Comparison of ENCODE assay signal across 24 mouse cellular contexts in genomic region chr4:103006266-103006665, GRCm38 (mm10). TPM values are rescaled to one million over a fixed set of nuclear protein-coding genes. Genes with fewer than 3 reads are reported as not detected.
DNase-seq lines count a peak whose midpoint lies in the region; ATAC-seq and TF ChIP-seq lines count a peak whose summit lies in the region.
"Had no signal": no experiment of that assay in that cellular context is flagged by ENCODE, and none has a peak within 500 bp of the region (broad histone marks: within the 10 kb centered on the region; RNA-seq: fewer than 3 reads in every experiment).

No protein-coding gene starts in this region.

- no peaks in the 10 kb centered on the region for H3K27me3 ChIP-seq in hindbrain, embryonic 10.5 days (ENCODE audit: insufficient read depth, poor library complexity, severe bottlenecking)
- H3K27me3 ChIP-seq in hindbrain, embryonic 12.5 days = no peaks in the 10 kb centered on the region
- H3K27me3 ChIP-seq in embryonic facial prominence, embryonic 11.5 days (ENCODE audit: control insufficient read depth, insufficient read depth, low read length) = no peaks in the 10 kb centered on the region
- no peaks in the 10 kb centered on the region for H3K27me3 ChIP-seq in midbrain, embryonic 15.5 days (replicated peaks)
- H3K27me3 ChIP-seq: heart, embryonic 15.5 days; hindbrain, embryonic 13.5 days had no signal

- no peak for DNase-seq in hindbrain, embryonic 10.5 days (ENCODE audit: low spot score)
- DNase-seq in embryonic facial prominence, embryonic 11.5 days (ENCODE audit: low spot score) = no peak
- no peak for DNase-seq in left cerebral cortex, adult 11 months (ENCODE audit: low spot score)
- no peak for DNase-seq in layer of hippocampus, postnatal 25 days (ENCODE audit: extremely low spot score in 1 of 2, low spot score in 1 of 2)
- DNase-seq: adrenal gland, postnatal 25 days; B cell, adult 2 months; cerebellum, adult 18-20 months; layer of hippocampus, postnatal 36 days; liver; liver, postnatal 0 days; lung, postnatal 14 days; right cerebral cortex, postnatal 25 days; thymus, postnatal 4 days had no signal

- no peak overlapping the region for H3K9ac ChIP-seq in hindbrain, embryonic 12.5 days
- H3K9ac ChIP-seq in embryonic facial prominence, embryonic 11.5 days (replicated peaks; ENCODE audit: low read length) = no peak overlapping the region
- H3K9ac ChIP-seq in midbrain, embryonic 15.5 days = no peak overlapping the region
- H3K9ac ChIP-seq: heart, embryonic 15.5 days; hindbrain, embryonic 13.5 days; liver, postnatal 0 days had no signal

- WGBS in hindbrain, embryonic 10.5 days = 78% methylated on average over 5 of the region's 5 CpGs
- WGBS in hindbrain, embryonic 12.5 days = 63% methylated on average over 5 of the region's 5 CpGs
- WGBS in embryonic facial prominence, embryonic 11.5 days = 61% methylated on average over 5 of the region's 5 CpGs
- WGBS in midbrain, embryonic 15.5 days = 61% methylated on average over 5 of the region's 5 CpGs

- ATAC-seq in hindbrain, embryonic 12.5 days (ENCODE audit: low FRiP score) = no peak
- no peak for ATAC-seq in embryonic facial prominence, embryonic 11.5 days (replicated peaks; ENCODE audit: insufficient number of reproducible peaks, low FRiP score, low TSS enrichment, low read depth)
- ATAC-seq in midbrain, embryonic 15.5 days (replicated peaks) = no peak
- ATAC-seq: liver, postnatal 0 days had no signal

- H3K4me1 ChIP-seq in hindbrain, embryonic 10.5 days (replicated peaks) = peaks cover 18% of the 10 kb centered on the region
- peaks cover 15% of the 10 kb centered on the region for H3K4me1 ChIP-seq in hindbrain, embryonic 12.5 days
- H3K4me1 ChIP-seq in embryonic facial prominence, embryonic 11.5 days (ENCODE audit: control insufficient read depth, insufficient read depth, low read length) = no peaks in the 10 kb centered on the region
- H3K4me1 ChIP-seq in embryonic fibroblast, embryonic 13.5 days (ENCODE audit: control insufficient read depth, insufficient read depth, low read length) = peaks cover 12% of the 10 kb centered on the region
- peaks cover 9% of the 10 kb centered on the region; the same call in 1 of the 2 replicates for H3K4me1 ChIP-seq in midbrain, embryonic 15.5 days
- H3K4me1 ChIP-seq: heart, embryonic 15.5 days had no signal

- no peaks in the 10 kb centered on the region for H3K9me3 ChIP-seq in hindbrain, embryonic 10.5 days
- H3K9me3 ChIP-seq in hindbrain, embryonic 12.5 days (replicated peaks) = no peaks in the 10 kb centered on the region
- no peaks in the 10 kb centered on the region for H3K9me3 ChIP-seq in embryonic facial prominence, embryonic 11.5 days (replicated peaks; ENCODE audit: control insufficient read depth, low read length)
- no peaks in the 10 kb centered on the region for H3K9me3 ChIP-seq in midbrain, embryonic 15.5 days
- H3K9me3 ChIP-seq: heart, embryonic 15.5 days; hindbrain, embryonic 13.5 days had no signal

- no peaks in the 10 kb centered on the region for H3K36me3 ChIP-seq in hindbrain, embryonic 10.5 days
- no peaks in the 10 kb centered on the region for H3K36me3 ChIP-seq in hindbrain, embryonic 12.5 days
- no peaks in the 10 kb centered on the region for H3K36me3 ChIP-seq in embryonic facial prominence, embryonic 11.5 days (replicated peaks; ENCODE audit: control insufficient read depth, insufficient read depth, low read depth, low read length)
- no peaks in the 10 kb centered on the region for H3K36me3 ChIP-seq in midbrain, embryonic 15.5 days (replicated peaks)
- H3K36me3 ChIP-seq: heart, embryonic 15.5 days; hindbrain, embryonic 13.5 days had no signal

- H3K27ac ChIP-seq in hindbrain, embryonic 10.5 days = peak overlapping the region; percentile 67
- no peak overlapping the region for H3K27ac ChIP-seq in hindbrain, embryonic 12.5 days
- peak overlapping the region; percentile 83 for H3K27ac ChIP-seq in embryonic facial prominence, embryonic 11.5 days (replicated peaks; ENCODE audit: low read depth, low read length)
- peak overlapping the region; percentile 87 for H3K27ac ChIP-seq in embryonic fibroblast, embryonic 13.5 days (ENCODE audit: insufficient read depth, low read length)
- peak overlapping the region; percentile 60; the same call in 1 of the 2 replicates for H3K27ac ChIP-seq in midbrain, embryonic 15.5 days
- H3K27ac ChIP-seq: heart, embryonic 15.5 days; stomach, postnatal 0 days had no signal

- no peak overlapping the region for H3K4me3 ChIP-seq in hindbrain, embryonic 10.5 days
- H3K4me3 ChIP-seq in hindbrain, embryonic 12.5 days = no peak overlapping the region
- no peak overlapping the region for H3K4me3 ChIP-seq in embryonic facial prominence, embryonic 11.5 days (ENCODE audit: low read depth, low read length)
- H3K4me3 ChIP-seq in embryonic fibroblast, embryonic 13.5 days (ENCODE audit: insufficient read depth, low read length) = no peak overlapping the region
- no peak overlapping the region for H3K4me3 ChIP-seq in midbrain, embryonic 15.5 days
- H3K4me3 ChIP-seq: heart, embryonic 15.5 days; hindbrain, embryonic 13.5 days had no signal

- TF ChIP-seq CTCF in embryonic fibroblast, embryonic 13.5 days (IDR thresholded peaks at IDR 0.05; ENCODE audit: borderline replicate concordance, insufficient read depth, low read length) = no peak

- H3K4me2 ChIP-seq in hindbrain, embryonic 12.5 days (replicated peaks) = no peak overlapping the region
- H3K4me2 ChIP-seq in embryonic facial prominence, embryonic 11.5 days (ENCODE audit: low read depth, low read length) = no peak overlapping the region
- no peak overlapping the region for H3K4me2 ChIP-seq in midbrain, embryonic 15.5 days
- H3K4me2 ChIP-seq: heart, embryonic 15.5 days; hindbrain, embryonic 13.5 days had no signal

- TF ChIP-seq POLR2A in embryonic fibroblast, embryonic 13.5 days (IDR thresholded peaks at IDR 0.05; ENCODE audit: low read depth, low read length) = no peak

RNA-seq across cellular contexts. Expression of gene Insl5, which starts 20.4 kb away (rescaled TPM):
- polyA plus RNA-seq in hindbrain, embryonic 10.5 days (2016; fragmentation: Nextera tagmentation; extraction: Ambion mirVana) = not detected in 2 replicates
- 0.32 and 0.63 TPM in 2 replicates for polyA plus RNA-seq in hindbrain, embryonic 12.5 days (2016; fragmentation: Nextera tagmentation; extraction: Ambion mirVana)
- polyA plus RNA-seq in embryonic facial prominence, embryonic 11.5 days (2014; fragmentation: Nextera tagmentation; extraction: Ambion mirVana) = 0.32 TPM in 1 of 2 replicates, not detected in the other
- polyA plus RNA-seq in embryonic fibroblast, embryonic 13.5 days (2011; ENCODE audit: insufficient read length, low read depth, missing spikeins) = not detected in 2 replicates
- 0.30 and 0.52 TPM in 2 replicates for polyA plus RNA-seq in midbrain, embryonic 15.5 days (2015; fragmentation: Nextera tagmentation; extraction: Ambion mirVana)
- under 1 TPM in 1 of 2 experiments, not detected in 1; 0.99 TPM for total RNA-seq in layer of hippocampus, postnatal 25 days (2021)
- total RNA-seq: adrenal gland, postnatal 25 days had no signal
- polyA plus RNA-seq: forebrain, embryonic 14.5 days; gonadal fat pad, adult 2 months; heart, embryonic 15.5 days; hindbrain, embryonic 13.5 days; intestine, embryonic 14.5 days; kidney, embryonic 14.5 days; liver, postnatal 0 days; stomach, postnatal 0 days had no signal

RNA-seq across cellular contexts. Expression of gene Tctex1d1, which starts 27.9 kb away (rescaled TPM):
- 0.55 and 3.2 TPM in 2 replicates for polyA plus RNA-seq in hindbrain, embryonic 10.5 days (2016; fragmentation: Nextera tagmentation; extraction: Ambion mirVana)
- polyA plus RNA-seq in hindbrain, embryonic 12.5 days (2016; fragmentation: Nextera tagmentation; extraction: Ambion mirVana) = 3.6 and 4.5 TPM in 2 replicates
- polyA plus RNA-seq in embryonic facial prominence, embryonic 11.5 days (2014; fragmentation: Nextera tagmentation; extraction: Ambion mirVana) = 1.1 and 2.2 TPM in 2 replicates
- polyA plus RNA-seq in embryonic fibroblast, embryonic 13.5 days (2011; ENCODE audit: insufficient read length, low read depth, missing spikeins) = not detected in 2 replicates
- 1.3 and 1.5 TPM in 2 replicates for polyA plus RNA-seq in midbrain, embryonic 15.5 days (2015; fragmentation: Nextera tagmentation; extraction: Ambion mirVana)
- total RNA-seq in layer of hippocampus, postnatal 25 days (2021) = under 1 TPM in 1 of 2 experiments, not detected in 1; 0.52 TPM
- total RNA-seq: adrenal gland, postnatal 25 days had no signal
- polyA plus RNA-seq: heart, embryonic 15.5 days; large intestine, adult 2 months; liver, postnatal 0 days had no signal
